Mouse (Mus musculus): Measurements from ENCODE around the gene Rhd.
A peak's percentile ranks its signal among the peaks of the same experiment; 100 is the strongest.

Gene Rhd

GRCm38 (mm10) chr4:134930684-134931481 is 66.5 kb downstream of the Rhd start, which contains the start of gene Syf2:
Syf2 (plus strand) TSS chr4:134930898.
- DNase-seq (ENCODE audit: low spot score in 2 of 2), result peak; percentile 81 to 89

- DNase-seq (ENCODE audit: low spot score in 2 of 2), result no peak
These were observed 73.2 kb downstream of the Rhd start for GRCm38 (mm10) chr4:134937240-134938176.

GRCm38 (mm10) chr4:134939900-134940299 is 75.6 kb downstream of the Rhd start:
- no peak for DNase-seq (ENCODE audit: low spot score in 2 of 2)

- no peak for DNase-seq (ENCODE audit: low spot score in 2 of 2)
These were observed 79.6 kb downstream of the Rhd start for GRCm38 (mm10) chr4:134943758-134944538.

Data from spleen, postnatal 14 days (tissue).